In the genomic region with DNA sequence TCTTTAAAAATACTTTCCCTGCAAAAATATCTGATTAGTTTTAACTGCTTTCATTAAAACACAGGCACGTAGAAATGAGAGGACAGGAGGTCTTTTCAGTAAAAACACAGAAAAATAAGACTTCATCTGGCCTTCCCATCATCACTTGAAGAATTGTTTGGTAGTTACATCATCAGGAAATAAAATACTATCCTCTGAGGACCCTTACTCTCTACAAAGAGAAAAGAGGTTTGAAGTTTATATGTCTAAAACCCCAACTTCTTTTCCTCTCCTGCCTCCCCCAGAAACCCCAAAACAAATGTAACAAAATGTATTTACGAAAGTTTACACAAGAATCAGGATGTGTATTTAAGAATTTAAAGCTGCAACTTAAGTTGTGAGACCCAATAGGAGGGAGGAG, we compare ENCODE assay signal across 8 mouse cellular contexts. TPM values are rescaled to one million over a fixed set of nuclear protein-coding genes. Genes with fewer than 3 reads are reported as not detected.
A peak's percentile ranks its signal among the peaks of the same experiment; 100 is the strongest.
DNase-seq lines count a peak whose midpoint lies in the region; ATAC-seq and TF ChIP-seq lines count a peak whose summit lies in the region.

No protein-coding gene starts in this region.

- H3K9ac ChIP-seq in heart, embryonic 13.5 days = peak overlapping the region; percentile 99
- H3K9ac ChIP-seq in forebrain, embryonic 16.5 days (replicated peaks; ENCODE audit: low read depth, low read length) = peak overlapping the region; percentile 71
- peak overlapping the region; percentile 56; the same call in 1 of the 2 replicates for H3K9ac ChIP-seq in liver, embryonic 16.5 days (ENCODE audit: low read depth, low read length)

- no peaks in the 10 kb centered on the region for H3K9me3 ChIP-seq in heart, embryonic 13.5 days
- H3K9me3 ChIP-seq in E14TG2a.4 (ENCODE audit: low read length) = peaks cover 3% of the 10 kb centered on the region
- H3K9me3 ChIP-seq in forebrain, embryonic 16.5 days (ENCODE audit: control insufficient read depth, low read length) = no peaks in the 10 kb centered on the region
- H3K9me3 ChIP-seq in liver, embryonic 16.5 days (replicated peaks; ENCODE audit: control insufficient read depth, low read length) = no peaks in the 10 kb centered on the region

- peaks cover 17% of the 10 kb centered on the region for H3K36me3 ChIP-seq in heart, embryonic 13.5 days
- no peaks in the 10 kb centered on the region for H3K36me3 ChIP-seq in E14TG2a.4 (ENCODE audit: insufficient read depth, low read length)
- H3K36me3 ChIP-seq in forebrain, embryonic 16.5 days (ENCODE audit: control insufficient read depth, insufficient read depth) = no peaks in the 10 kb centered on the region
- no peaks in the 10 kb centered on the region for H3K36me3 ChIP-seq in liver, embryonic 16.5 days (ENCODE audit: control insufficient read depth, insufficient read depth)

- TF ChIP-seq CTCF in E14TG2a.4 (conservative IDR thresholded peaks at IDR 0.05; ENCODE audit: low read length) = no peak

- ATAC-seq in heart, embryonic 13.5 days (ENCODE audit: extremely low read depth, insufficient number of reproducible peaks, low FRiP score, low TSS enrichment) = no peak
- ATAC-seq in forebrain, embryonic 16.5 days = no peak
- ATAC-seq in liver, embryonic 16.5 days (ENCODE audit: low read depth) = no peak

- H3K4me2 ChIP-seq in heart, embryonic 13.5 days = peak overlapping the region; percentile 85
- peak overlapping the region; percentile 93 for H3K4me2 ChIP-seq in forebrain, embryonic 16.5 days (ENCODE audit: low read length)
- peak overlapping the region; percentile 73 for H3K4me2 ChIP-seq in liver, embryonic 16.5 days (ENCODE audit: low read depth, low read length)

- 50% methylated on average over 2 of the region's 2 CpGs for WGBS in heart, embryonic 13.5 days
- 66% methylated on average over 2 of the region's 2 CpGs for WGBS in forebrain, embryonic 16.5 days
- 53% methylated on average over 2 of the region's 2 CpGs for WGBS in liver, embryonic 16.5 days (ENCODE audit: insufficient replicate concordance)

- DNase-seq in heart, postnatal 4 days = no peak
- no peak for DNase-seq in adrenal gland, postnatal 25 days
- DNase-seq in cerebellum, postnatal 25 days = no peak
- DNase-seq in Muller cell, postnatal 12 days (ENCODE audit: inconsistent ontology term) = no peak

- peak overlapping the region; percentile 92 for H3K27ac ChIP-seq in heart, embryonic 13.5 days (replicated peaks)
- no peak overlapping the region for H3K27ac ChIP-seq in forebrain, embryonic 16.5 days (ENCODE audit: low read length)
- no peak overlapping the region for H3K27ac ChIP-seq in liver, embryonic 16.5 days (ENCODE audit: low read length)

- H3K4me1 ChIP-seq in heart, embryonic 13.5 days = peaks cover 47% of the 10 kb centered on the region
- peaks cover 45% of the 10 kb centered on the region for H3K4me1 ChIP-seq in E14TG2a.4 (replicated peaks; ENCODE audit: low read depth, low read length)
- H3K4me1 ChIP-seq in forebrain, embryonic 16.5 days (replicated peaks; ENCODE audit: control insufficient read depth, insufficient read depth, low read length) = peaks cover 7% of the 10 kb centered on the region
- H3K4me1 ChIP-seq in liver, embryonic 16.5 days (ENCODE audit: control insufficient read depth, low read depth, low read length) = no peaks in the 10 kb centered on the region

- H3K4me3 ChIP-seq in heart, embryonic 13.5 days = peak overlapping the region; percentile 86
- peak overlapping the region; percentile 79 for H3K4me3 ChIP-seq in E14TG2a.4 (replicated peaks; ENCODE audit: low read length)
- H3K4me3 ChIP-seq in forebrain, embryonic 16.5 days (replicated peaks; ENCODE audit: low read length) = peak overlapping the region; percentile 75
- H3K4me3 ChIP-seq in liver, embryonic 16.5 days (ENCODE audit: low read depth, low read length) = peak overlapping the region; percentile 62

- H3K27me3 ChIP-seq in heart, embryonic 13.5 days (replicated peaks) = no peaks in the 10 kb centered on the region
- peaks cover 6% of the 10 kb centered on the region for H3K27me3 ChIP-seq in E14TG2a.4 (ENCODE audit: insufficient read depth, low read length)
- H3K27me3 ChIP-seq in forebrain, embryonic 16.5 days (replicated peaks; ENCODE audit: control insufficient read depth, insufficient read depth, low read length) = peaks cover 4% of the 10 kb centered on the region
- H3K27me3 ChIP-seq in liver, embryonic 16.5 days (ENCODE audit: control insufficient read depth, insufficient read depth, low read depth, low read length) = peaks cover 14% of the 10 kb centered on the region

RNA-seq across cellular contexts. Expression of gene Cmss1, which starts 58.1 kb away (rescaled TPM):
- 32.2 and 33.9 TPM in 2 replicates for polyA plus RNA-seq in heart, embryonic 13.5 days (2015; fragmentation: Nextera tagmentation; extraction: Ambion mirVana)
- 10 to 100 TPM; 33.9 to 39.6 TPM for total RNA-seq in heart, postnatal 4 days (2021)
- polyA plus RNA-seq in forebrain, embryonic 16.5 days (2015; fragmentation: Nextera tagmentation; extraction: Ambion mirVana) = 38.6 and 39.9 TPM in 2 replicates
- polyA plus RNA-seq in liver, embryonic 16.5 days (2015; fragmentation: Nextera tagmentation; extraction: Ambion mirVana) = 18.6 and 19.1 TPM in 2 replicates
- total RNA-seq in adrenal gland, postnatal 25 days (2021) = 16.1 and 17.6 TPM in 2 replicates
